Comparison of ENCODE assay signal across 16 mouse cellular contexts in the genomic region with DNA sequence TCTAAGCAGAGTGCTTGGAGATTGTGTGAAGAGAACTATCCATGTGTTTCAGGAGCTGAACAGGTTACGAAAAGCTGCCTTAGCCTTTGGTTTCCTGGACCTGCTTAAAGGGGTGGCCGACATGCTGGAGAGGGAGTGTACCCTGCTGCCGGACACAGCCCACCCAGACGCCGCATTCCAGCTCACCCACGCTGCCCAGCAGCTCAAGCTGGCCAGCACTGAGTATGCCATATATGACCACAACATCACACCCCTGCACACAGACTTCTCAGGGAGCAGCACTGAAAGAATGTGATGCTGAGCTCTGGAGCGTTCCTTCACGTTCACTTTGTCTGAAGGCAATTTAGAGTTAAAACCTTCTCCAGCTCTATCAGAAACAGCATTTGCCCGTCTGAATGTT. TPM values are rescaled to one million over a fixed set of nuclear protein-coding genes. Genes with fewer than 3 reads are reported as not detected.
DNase-seq lines count a peak whose midpoint lies in the region; ATAC-seq and TF ChIP-seq lines count a peak whose summit lies in the region.
"Had no signal": no experiment of that assay in that cellular context is flagged by ENCODE, and none has a peak within 500 bp of the region (broad histone marks: within the 10 kb centered on the region; RNA-seq: fewer than 3 reads in every experiment).

No protein-coding gene starts in this region.

- H3K9me3 ChIP-seq in heart, embryonic 10.5 days, result no peaks in the 10 kb centered on the region
- no peaks in the 10 kb centered on the region for H3K9me3 ChIP-seq in midbrain, embryonic 14.5 days (ENCODE audit: control insufficient read depth, low read length)
- H3K9me3 ChIP-seq in midbrain, postnatal 0 days (ENCODE audit: low read length), result no peaks in the 10 kb centered on the region
- H3K9me3 ChIP-seq: hindbrain, embryonic 13.5 days had no signal

- H3K4me1 ChIP-seq in heart, embryonic 10.5 days, result peaks cover 34% of the 10 kb centered on the region
- no peaks in the 10 kb centered on the region for H3K4me1 ChIP-seq in midbrain, embryonic 14.5 days (ENCODE audit: control insufficient read depth, insufficient read depth, low read length)
- H3K4me1 ChIP-seq in midbrain, postnatal 0 days (ENCODE audit: insufficient read depth, low read length), result no peaks in the 10 kb centered on the region
- H3K4me1 ChIP-seq in thymus, adult 2 months (replicated peaks; ENCODE audit: control insufficient read depth, insufficient read depth, low read length), result no peaks in the 10 kb centered on the region
- H3K4me1 ChIP-seq: hindbrain, embryonic 13.5 days had no signal

- no peak overlapping the region for H3K9ac ChIP-seq in midbrain, embryonic 14.5 days (replicated peaks; ENCODE audit: low read length)
- H3K9ac ChIP-seq in midbrain, postnatal 0 days (replicated peaks; ENCODE audit: low read length, poor library complexity, severe bottlenecking), result no peak overlapping the region
- H3K9ac ChIP-seq: hindbrain, embryonic 13.5 days; lung, embryonic 14.5 days had no signal

- H3K4me3 ChIP-seq in heart, embryonic 10.5 days, result no peak overlapping the region
- no peak overlapping the region for H3K4me3 ChIP-seq in layer of hippocampus, adult 2 months
- no peak overlapping the region for H3K4me3 ChIP-seq in midbrain, embryonic 14.5 days (replicated peaks; ENCODE audit: low read depth, low read length)
- H3K4me3 ChIP-seq in midbrain, postnatal 0 days (ENCODE audit: low read depth, low read length), result no peak overlapping the region
- no peak overlapping the region for H3K4me3 ChIP-seq in thymus, adult 2 months (ENCODE audit: control insufficient read depth, insufficient read depth, low read length)
- H3K4me3 ChIP-seq: hindbrain, embryonic 13.5 days had no signal

- no peak for TF ChIP-seq CTCF in layer of hippocampus, adult 2 months (conservative IDR thresholded peaks at IDR 0.05)
- no peak for TF ChIP-seq CTCF in midbrain, postnatal 0 days (IDR thresholded peaks at IDR 0.05)
- no peak for TF ChIP-seq CTCF in thymus, adult 2 months (IDR thresholded peaks at IDR 0.05; ENCODE audit: borderline replicate concordance, control insufficient read depth, extremely low read depth, insufficient read depth, low read length, poor library complexity)

- H3K27ac ChIP-seq in heart, embryonic 10.5 days, result peak overlapping the region; percentile 84
- peak overlapping the region; percentile 36; the same call in 1 of the 2 replicates for H3K27ac ChIP-seq in layer of hippocampus, adult 2 months
- peak overlapping the region; percentile 49; the same call in 1 of the 2 replicates for H3K27ac ChIP-seq in midbrain, embryonic 14.5 days (replicated peaks; ENCODE audit: low read depth, low read length)
- no peak overlapping the region for H3K27ac ChIP-seq in midbrain, postnatal 0 days (ENCODE audit: low read depth, low read length)
- H3K27ac ChIP-seq in thymus, adult 2 months (ENCODE audit: control insufficient read depth, insufficient read depth, low read length), result no peak overlapping the region
- H3K27ac ChIP-seq: hindbrain, embryonic 13.5 days; macrophage had no signal

- no peak for ATAC-seq in midbrain, embryonic 14.5 days (ENCODE audit: low FRiP score, low TSS enrichment)
- no peak for ATAC-seq in midbrain, postnatal 0 days (ENCODE audit: low FRiP score)
- ATAC-seq: intestine, postnatal 0 days had no signal

- peak; percentile 81 for DNase-seq in heart, embryonic 10.5 days (ENCODE audit: low spot score)
- no peak for DNase-seq in heart, postnatal 4 days
- DNase-seq in layer of hippocampus, adult 2 months (ENCODE audit: low spot score in 2 of 2), result no peak
- no peak for DNase-seq in layer of hippocampus, adult 9-11 months
- no peak for DNase-seq in midbrain, embryonic 14.5 days
- no peak for DNase-seq in midbrain, postnatal 0 days (ENCODE audit: low spot score)
- no peak for DNase-seq in thymus, adult 2 months
- DNase-seq: B cell, adult 2 months; cerebellum, postnatal 25 days; gastrocnemius, postnatal 14 days; kidney, postnatal 10 days; lung, embryonic 14.5 days; right cerebral cortex, postnatal 4 days had no signal

- H3K27me3 ChIP-seq in heart, embryonic 10.5 days (ENCODE audit: insufficient read depth, poor library complexity, severe bottlenecking), result no peaks in the 10 kb centered on the region
- no peaks in the 10 kb centered on the region for H3K27me3 ChIP-seq in midbrain, embryonic 14.5 days (ENCODE audit: control insufficient read depth, insufficient read depth, low read length)
- no peaks in the 10 kb centered on the region for H3K27me3 ChIP-seq in midbrain, postnatal 0 days (ENCODE audit: insufficient read depth, low read length)
- no peaks in the 10 kb centered on the region for H3K27me3 ChIP-seq in thymus, adult 2 months (ENCODE audit: control insufficient read depth, insufficient read depth, low read length)
- H3K27me3 ChIP-seq: hindbrain, embryonic 13.5 days had no signal

- no peak for TF ChIP-seq POLR2A in thymus, adult 2 months (IDR thresholded peaks at IDR 0.05; ENCODE audit: control insufficient read depth, extremely low read depth, insufficient read depth, low read length, poor library complexity)

- WGBS in heart, embryonic 10.5 days, result 40% methylated on average over 9 of the region's 9 CpGs
- 86% methylated on average over 9 of the region's 9 CpGs for WGBS in midbrain, embryonic 14.5 days
- 86% methylated on average over 9 of the region's 9 CpGs for WGBS in midbrain, postnatal 0 days
- WGBS in thymus, adult 2 months, result 98% methylated on average over 9 of the region's 9 CpGs

- H3K36me3 ChIP-seq in heart, embryonic 10.5 days, result peaks cover 80% of the 10 kb centered on the region
- H3K36me3 ChIP-seq in midbrain, embryonic 14.5 days (ENCODE audit: control insufficient read depth, insufficient read depth, low read length), result peaks cover 94% of the 10 kb centered on the region
- H3K36me3 ChIP-seq in midbrain, postnatal 0 days (ENCODE audit: insufficient read depth, low read length), result peaks cover 73% of the 10 kb centered on the region
- peaks cover 69% of the 10 kb centered on the region for H3K36me3 ChIP-seq in thymus, adult 2 months (ENCODE audit: control insufficient read depth, insufficient read depth, low read length)

- no peak overlapping the region for H3K4me2 ChIP-seq in midbrain, embryonic 14.5 days (ENCODE audit: low read length)
- H3K4me2 ChIP-seq in midbrain, postnatal 0 days (ENCODE audit: low read depth, low read length, poor library complexity, severe bottlenecking), result no peak overlapping the region
- H3K4me2 ChIP-seq: hindbrain, embryonic 13.5 days; lung, embryonic 14.5 days had no signal

RNA-seq across cellular contexts. Expression of gene Ints14, which starts 25.1 kb away (rescaled TPM):
- polyA plus RNA-seq in heart, embryonic 10.5 days (2016; fragmentation: Nextera tagmentation; extraction: Ambion mirVana), result 55.4 and 58.3 TPM in 2 replicates
- 10 to 100 TPM; 28.0 to 28.2 TPM for total RNA-seq in heart, postnatal 4 days (2021)
- total RNA-seq in layer of hippocampus, adult 2 months (2021), result 10 to 100 TPM; 19.9 to 20.2 TPM
- polyA plus RNA-seq in midbrain, embryonic 14.5 days (2014; fragmentation: Nextera tagmentation; extraction: Ambion mirVana), result 26.8 and 47.1 TPM in 2 replicates
- 29.5 and 29.7 TPM in 2 replicates for total RNA-seq in midbrain, postnatal 0 days (2014; rRNA removed)
- 28.4 and 30.1 TPM in 2 replicates for polyA plus RNA-seq in midbrain, postnatal 0 days (2015; fragmentation: Nextera tagmentation; extraction: Ambion mirVana)
- 24.0 and 28.3 TPM in 2 replicates for polyA plus RNA-seq in thymus, adult 2 months (2012; rRNA removed)

RNA-seq across cellular contexts. Expression of gene Slc24a1, which starts 34.4 kb away (rescaled TPM):
- 0.08 and 0.09 TPM in 2 replicates for polyA plus RNA-seq in heart, embryonic 10.5 days (2016; fragmentation: Nextera tagmentation; extraction: Ambion mirVana)
- total RNA-seq in heart, postnatal 4 days (2021), result under 1 TPM; 0.21 to 0.29 TPM
- total RNA-seq in layer of hippocampus, adult 2 months (2021), result under 1 TPM in 1 of 2 experiments, not detected in 1; 0.10 TPM
- 0.09 TPM in 1 of 2 replicates, not detected in the other for polyA plus RNA-seq in midbrain, embryonic 14.5 days (2014; fragmentation: Nextera tagmentation; extraction: Ambion mirVana)
- total RNA-seq in midbrain, postnatal 0 days (2014; rRNA removed), result not detected in 2 replicates
- 0.16 and 0.19 TPM in 2 replicates for polyA plus RNA-seq in midbrain, postnatal 0 days (2015; fragmentation: Nextera tagmentation; extraction: Ambion mirVana)
- 0.05 TPM in 1 of 2 replicates, not detected in the other for polyA plus RNA-seq in thymus, adult 2 months (2012; rRNA removed)
- polyA plus RNA-seq: macrophage had no signal

RNA-seq across cellular contexts. Expression of gene Hacd3, which starts 35.7 kb away (rescaled TPM):
- polyA plus RNA-seq in heart, embryonic 10.5 days (2016; fragmentation: Nextera tagmentation; extraction: Ambion mirVana), result 67.6 and 78.7 TPM in 2 replicates
- 10 to 100 TPM; 21.0 to 23.2 TPM for total RNA-seq in heart, postnatal 4 days (2021)
- 100 to 1,000 TPM; 149 to 156 TPM for total RNA-seq in layer of hippocampus, adult 2 months (2021)
- polyA plus RNA-seq in midbrain, embryonic 14.5 days (2014; fragmentation: Nextera tagmentation; extraction: Ambion mirVana), result 152 and 171 TPM in 2 replicates
- 204 and 210 TPM in 2 replicates for total RNA-seq in midbrain, postnatal 0 days (2014; rRNA removed)
- 186 and 197 TPM in 2 replicates for polyA plus RNA-seq in midbrain, postnatal 0 days (2015; fragmentation: Nextera tagmentation; extraction: Ambion mirVana)
- 32.5 and 35.3 TPM in 2 replicates for polyA plus RNA-seq in thymus, adult 2 months (2012; rRNA removed)

RNA-seq across cellular contexts. Expression of gene Dpp8, which starts 46.4 kb away (rescaled TPM):
- 35.2 and 36.2 TPM in 2 replicates for polyA plus RNA-seq in heart, embryonic 10.5 days (2016; fragmentation: Nextera tagmentation; extraction: Ambion mirVana)
- total RNA-seq in heart, postnatal 4 days (2021), result 10 to 100 TPM; 65.2 to 71.0 TPM
- 100 to 1,000 TPM; 162 to 170 TPM for total RNA-seq in layer of hippocampus, adult 2 months (2021)
- polyA plus RNA-seq in midbrain, embryonic 14.5 days (2014; fragmentation: Nextera tagmentation; extraction: Ambion mirVana), result 33.9 and 39.1 TPM in 2 replicates
- 86.9 and 105 TPM in 2 replicates for total RNA-seq in midbrain, postnatal 0 days (2014; rRNA removed)
- polyA plus RNA-seq in midbrain, postnatal 0 days (2015; fragmentation: Nextera tagmentation; extraction: Ambion mirVana), result 26.2 and 28.1 TPM in 2 replicates
- 73.8 and 77.6 TPM in 2 replicates for polyA plus RNA-seq in thymus, adult 2 months (2012; rRNA removed)

Comparison
In these comparisons a context has a peak if more than half of its experiments do, and no peak if none do; other contexts are left out.
1. H3K27ac ChIP-seq: peak in heart, embryonic 10.5 days (single experiment), layer of hippocampus, adult 2 months (single experiment) and midbrain, embryonic 14.5 days (single experiment); none in midbrain, postnatal 0 days (single experiment) and thymus, adult 2 months (single experiment).